Mouse (Mus musculus): ENCODE data around the gene Mycbpap. TPM values are rescaled to one million over a fixed set of nuclear protein-coding genes. Genes with fewer than 3 reads are reported as not detected.
A peak's percentile ranks its signal among the peaks of the same experiment; 100 is the strongest.

Mycbpap gene
- polyA plus RNA-seq, 1 experiment from 2014 or later: 1.4 TPM

DNA sequence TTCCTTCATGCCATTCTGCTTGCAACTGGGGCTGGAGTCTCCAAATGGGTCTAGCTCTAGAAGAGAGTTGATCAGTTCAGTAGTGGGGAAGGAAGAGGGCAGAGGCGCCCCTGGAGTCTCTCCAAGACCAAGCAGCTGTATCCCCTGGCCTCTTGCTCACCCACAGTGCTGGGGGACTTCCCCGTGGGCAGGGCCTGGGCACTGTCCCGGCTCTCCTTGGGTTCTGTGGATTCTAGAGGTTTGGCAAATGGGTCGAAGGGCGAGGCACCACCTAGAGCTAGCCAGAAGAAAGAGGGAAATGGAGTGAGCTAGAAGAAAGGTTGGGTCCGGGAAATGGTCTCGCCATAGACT, 29.8 kb downstream of the Mycbpap start:
- H3K36me3 ChIP-seq (ENCODE audit: control insufficient read depth, insufficient read depth, low read length): peaks cover 2% of the 10 kb centered on the region; the same call in 1 of the 2 replicates
- no peak overlapping the region; the same call in 1 of the 2 replicates for H3K4me2 ChIP-seq (replicated peaks; ENCODE audit: low read depth)
- no peak for TF ChIP-seq CTCF (IDR thresholded peaks at IDR 0.05; ENCODE audit: low read depth)
- TF ChIP-seq EP300 (optimal IDR thresholded peaks at IDR 0.05): no peak
- ATAC-seq (ENCODE audit: low FRiP score, low TSS enrichment): no peak
- no peaks in the 10 kb centered on the region for H3K4me1 ChIP-seq (replicated peaks; ENCODE audit: control insufficient read depth, insufficient read depth)
- no peak overlapping the region; the same call in 1 of the 2 replicates for H3K9ac ChIP-seq (ENCODE audit: low read length)
- no peaks in the 10 kb centered on the region for H3K9me3 ChIP-seq (ENCODE audit: control insufficient read depth, low read length)
- H3K27ac ChIP-seq (replicated peaks): no peak overlapping the region
- H3K4me3 ChIP-seq (ENCODE audit: low read depth, low read length): peak overlapping the region; percentile 39; the same call in 1 of the 2 replicates
- 63% methylated on average over 6 of the region's 7 CpGs for WGBS
- H3K27me3 ChIP-seq (ENCODE audit: control insufficient read depth, insufficient read depth, low read length): no peaks in the 10 kb centered on the region
- DNase-seq (ENCODE audit: low spot score): peak; percentile 31

GRCm38 (mm10) chr11:94491035-94491748, 30.4 kb downstream of the Mycbpap start:
- DNase-seq (ENCODE audit: low spot score) (peak; percentile 45), ATAC-seq (ENCODE audit: low FRiP score, low TSS enrichment) (no peak; the same call in 1 of the 2 replicates)
- Histone ChIP-seq H3K4me2 (replicated peaks; ENCODE audit: low read depth) (peak overlapping the region; percentile 62), H3K9ac (ENCODE audit: low read length) (peak overlapping the region; percentile 55), H3K27me3 (ENCODE audit: control insufficient read depth, insufficient read depth, low read length) (no peaks in the 10 kb centered on the region), H3K4me1 (replicated peaks; ENCODE audit: control insufficient read depth, insufficient read depth) (no peaks in the 10 kb centered on the region), H3K9me3 (ENCODE audit: control insufficient read depth, low read length) (no peaks in the 10 kb centered on the region), H3K36me3 (ENCODE audit: control insufficient read depth, insufficient read depth, low read length) (peaks cover 2% of the 10 kb centered on the region; the same call in 1 of the 2 replicates), H3K27ac (replicated peaks) (no peak overlapping the region; the same call in 1 of the 2 replicates), H3K4me3 (ENCODE audit: low read depth, low read length) (peak overlapping the region; percentile 39)
- no peak for TF ChIP-seq EP300 (optimal IDR thresholded peaks at IDR 0.05)
- no peak; the same call in 1 of the 2 replicates for TF ChIP-seq CTCF (IDR thresholded peaks at IDR 0.05; ENCODE audit: low read depth)
- WGBS: 23% methylated on average over 54 of the region's 55 CpGs

- Histone ChIP-seq H3K27me3 (ENCODE audit: control insufficient read depth, insufficient read depth, low read length) (no peaks in the 10 kb centered on the region), H3K36me3 (ENCODE audit: control insufficient read depth, insufficient read depth, low read length) (peaks cover 2% of the 10 kb centered on the region; the same call in 1 of the 2 replicates), H3K4me3 (ENCODE audit: low read depth, low read length) (no peak overlapping the region), H3K27ac (replicated peaks) (peak overlapping the region; percentile 8; the same call in 1 of the 2 replicates), H3K4me1 (replicated peaks; ENCODE audit: control insufficient read depth, insufficient read depth) (no peaks in the 10 kb centered on the region), H3K9ac (ENCODE audit: low read length) (no peak overlapping the region), H3K4me2 (replicated peaks; ENCODE audit: low read depth) (no peak overlapping the region), H3K9me3 (ENCODE audit: control insufficient read depth, low read length) (no peaks in the 10 kb centered on the region)
- DNase-seq (ENCODE audit: low spot score) (no peak), ATAC-seq (ENCODE audit: low FRiP score, low TSS enrichment) (no peak)
- 38% methylated on average over 4 of the region's 4 CpGs for WGBS
- TF ChIP-seq EP300 (optimal IDR thresholded peaks at IDR 0.05): no peak
- no peak for TF ChIP-seq CTCF (IDR thresholded peaks at IDR 0.05; ENCODE audit: low read depth)
Measured at GRCm38 (mm10) chr11:94489745-94490144, 31.8 kb downstream of the Mycbpap start.

DNA sequence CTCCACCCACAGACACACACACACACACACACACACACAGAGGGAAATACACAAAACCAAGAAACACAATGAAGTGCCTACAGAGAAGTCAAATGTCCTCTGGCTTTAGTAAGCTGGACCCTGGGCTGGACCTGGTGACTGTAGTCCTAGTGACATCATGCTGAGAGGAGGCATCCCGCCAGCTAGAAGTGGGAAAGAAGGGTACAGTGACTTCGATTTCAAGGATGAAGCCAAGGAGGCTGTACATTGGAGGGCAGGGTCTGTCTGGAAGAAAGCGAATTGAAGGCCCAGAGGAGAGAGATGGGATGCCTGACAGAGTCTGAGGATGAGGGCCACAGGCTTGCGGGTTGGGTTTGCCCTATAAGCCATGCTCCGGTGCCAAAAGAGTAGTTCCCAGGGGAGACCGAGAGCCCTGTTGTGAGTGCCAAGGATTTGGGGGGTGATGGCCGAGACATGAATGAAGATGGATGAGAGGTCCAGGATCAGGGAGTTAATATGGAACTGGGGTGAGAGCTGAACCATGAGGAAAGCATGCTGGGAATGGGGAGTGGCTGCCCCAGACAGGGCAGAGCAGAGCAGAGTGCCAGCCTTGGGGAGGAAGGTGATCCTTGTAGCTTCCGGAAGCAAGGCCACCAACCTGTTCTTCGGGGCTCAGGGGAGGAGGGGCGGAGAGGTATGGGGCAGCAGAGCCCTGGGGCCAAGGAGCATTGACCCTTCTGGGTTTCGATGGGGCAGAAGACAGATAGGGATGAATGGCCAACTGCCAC, 32.6 kb downstream of the Mycbpap start:
- H3K4me2 ChIP-seq (replicated peaks; ENCODE audit: low read depth): no peak overlapping the region
- no peak overlapping the region for H3K27ac ChIP-seq (replicated peaks)
- no peaks in the 10 kb centered on the region for H3K9me3 ChIP-seq (ENCODE audit: control insufficient read depth, low read length)
- DNase-seq (ENCODE audit: low spot score) (peak; percentile 35), ATAC-seq (ENCODE audit: low FRiP score, low TSS enrichment) (peak; percentile 31; the same call in 1 of the 2 replicates)
- 84% methylated on average over 11 of the region's 11 CpGs for WGBS
- H3K36me3 ChIP-seq (ENCODE audit: control insufficient read depth, insufficient read depth, low read length): peaks cover 2% of the 10 kb centered on the region; the same call in 1 of the 2 replicates
- TF ChIP-seq CTCF (IDR thresholded peaks at IDR 0.05; ENCODE audit: low read depth): no peak
- TF ChIP-seq EP300 (optimal IDR thresholded peaks at IDR 0.05): no peak
- no peaks in the 10 kb centered on the region for H3K27me3 ChIP-seq (ENCODE audit: control insufficient read depth, insufficient read depth, low read length)
- no peaks in the 10 kb centered on the region for H3K4me1 ChIP-seq (replicated peaks; ENCODE audit: control insufficient read depth, insufficient read depth)
- no peak overlapping the region for H3K9ac ChIP-seq (ENCODE audit: low read length)
- no peak overlapping the region for H3K4me3 ChIP-seq (ENCODE audit: low read depth, low read length)

DNA sequence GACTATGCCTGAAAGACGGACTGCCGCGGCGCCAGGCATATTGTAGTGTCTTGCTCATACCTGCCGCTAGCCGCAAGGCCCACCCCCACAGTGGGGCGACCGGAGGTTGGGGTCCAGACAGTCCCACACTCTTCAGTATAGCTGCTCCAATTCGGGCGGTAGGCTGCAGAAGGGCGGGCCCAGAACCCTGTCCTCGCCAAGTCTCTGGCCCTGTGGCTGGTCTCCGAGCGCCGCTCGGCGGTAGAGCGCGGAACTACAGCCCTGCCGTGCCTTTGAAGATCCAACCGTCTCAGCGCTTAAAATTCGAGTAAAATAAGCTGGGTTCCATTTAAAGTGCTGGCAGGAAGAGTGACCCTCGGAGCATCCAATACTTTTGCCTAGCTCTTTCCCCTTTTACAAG, 35.5 kb downstream of the Mycbpap start, which contains the start of gene Spata20:
Gene Spata20 (minus strand): TSS at position 179 of the 400 bp plus-strand sequence.
- Histone ChIP-seq H3K9ac (ENCODE audit: low read length) (no peak within 1 kb of the TSS), H3K9me3 (ENCODE audit: control insufficient read depth, low read length) (no peaks in the 10 kb centered on the region), H3K4me3 (ENCODE audit: low read depth, low read length) (no peak within 1 kb of the TSS), H3K4me2 (replicated peaks; ENCODE audit: low read depth) (peak within 1 kb of the TSS; percentile 40), H3K4me1 (replicated peaks; ENCODE audit: control insufficient read depth, insufficient read depth) (no peaks in the 10 kb centered on the region), H3K27ac (replicated peaks) (no peak within 1 kb of the TSS), H3K27me3 (ENCODE audit: control insufficient read depth, insufficient read depth, low read length) (no peaks in the 10 kb centered on the region), H3K36me3 (ENCODE audit: control insufficient read depth, insufficient read depth, low read length) (no peaks in the 10 kb centered on the region)
- 1% methylated on average over 24 of the region's 24 CpGs for WGBS
- DNase-seq (ENCODE audit: low spot score) (peak; percentile 89), ATAC-seq (ENCODE audit: low FRiP score, low TSS enrichment) (peak; percentile 51)
- TF ChIP-seq EP300 (optimal IDR thresholded peaks at IDR 0.05) (no peak), CTCF (IDR thresholded peaks at IDR 0.05; ENCODE audit: low read depth) (peak; percentile 98)
